Mouse (Mus musculus): Measurements from ENCODE around the gene Bank1. TPM values are rescaled to one million over a fixed set of nuclear protein-coding genes. Genes with fewer than 3 reads are reported as not detected.

Bank1 gene
- polyA plus RNA-seq, 1 experiment from 2014 or later: 1.8 TPM

DNA sequence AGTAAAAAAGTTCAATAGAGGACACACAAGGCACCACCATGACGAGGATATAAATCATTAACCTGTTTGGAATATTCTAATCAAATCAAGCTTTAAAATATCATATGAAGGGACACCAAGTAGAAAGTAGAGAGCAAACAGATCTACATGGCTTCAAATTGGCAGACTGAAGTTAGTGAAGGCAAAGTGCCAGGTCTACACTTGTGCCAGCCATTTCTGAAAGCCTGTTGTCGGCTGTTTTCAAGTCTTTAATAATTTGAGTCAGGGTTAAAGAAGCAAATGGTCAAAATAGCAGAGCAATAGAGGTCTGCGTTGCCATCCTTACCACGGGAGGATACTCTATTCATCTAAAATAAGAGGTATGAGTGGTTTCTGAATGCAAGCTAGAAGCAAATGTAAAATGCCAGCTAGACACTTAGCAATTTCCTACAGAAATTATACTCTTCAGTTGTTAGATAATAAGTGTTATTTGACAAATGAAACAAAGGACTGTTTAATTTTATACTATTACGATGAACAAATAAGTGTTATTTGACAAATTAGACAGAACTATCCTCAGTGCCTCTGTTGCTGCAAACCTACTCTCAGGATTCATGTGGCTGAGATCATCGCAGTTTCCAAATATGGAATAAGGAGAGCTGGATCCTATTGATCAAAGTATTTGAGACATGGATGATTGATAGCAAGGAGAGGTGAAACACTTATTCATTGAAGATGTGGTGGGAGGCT, 216.3 kb downstream of the Bank1 start:
- Histone ChIP-seq H3K27me3 (ENCODE audit: control insufficient read depth, insufficient read depth, low read length) (no peaks in the 10 kb centered on the region), H3K9ac (replicated peaks; ENCODE audit: low read depth, low read length) (no peak overlapping the region), H3K4me2 (replicated peaks; ENCODE audit: low read depth, low read length) (no peak overlapping the region), H3K4me1 (ENCODE audit: control insufficient read depth, insufficient read depth, low read length) (no peaks in the 10 kb centered on the region), H3K36me3 (ENCODE audit: control insufficient read depth, insufficient read depth, low read length) (no peaks in the 10 kb centered on the region), H3K4me3 (ENCODE audit: low read depth, low read length) (no peak overlapping the region), H3K27ac (ENCODE audit: low read length) (no peak overlapping the region), H3K9me3 (ENCODE audit: control insufficient read depth, low read depth, low read length) (no peaks in the 10 kb centered on the region)
- WGBS: 86% methylated on average over 6 of the region's 6 CpGs
- ATAC-seq (ENCODE audit: insufficient number of reproducible peaks, insufficient read depth, low FRiP score, low read depth): no peak

DNA sequence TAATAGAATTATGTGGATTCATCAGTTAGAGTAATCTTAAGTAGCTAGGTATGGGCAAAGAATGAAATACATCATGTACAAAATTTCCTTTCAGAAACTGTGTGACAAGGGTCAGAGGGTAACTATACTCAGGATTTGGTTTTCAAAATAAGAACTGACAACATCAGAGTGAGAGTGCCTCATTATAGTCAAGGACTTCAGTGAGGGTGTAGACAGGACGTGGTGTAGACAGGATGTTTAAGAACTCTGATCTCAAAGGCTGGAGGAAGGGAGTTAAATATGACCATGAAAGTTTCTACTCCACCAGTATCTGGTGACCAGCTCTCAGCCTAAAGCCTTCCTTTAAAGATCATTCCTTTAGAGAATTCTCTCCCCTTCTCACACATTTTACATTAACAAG, 219.4 kb downstream of the Bank1 start:
- Histone ChIP-seq H3K4me2 (replicated peaks; ENCODE audit: low read depth, low read length) (no peak overlapping the region), H3K27ac (ENCODE audit: low read length) (no peak overlapping the region), H3K4me3 (ENCODE audit: low read depth, low read length) (no peak overlapping the region), H3K9me3 (ENCODE audit: control insufficient read depth, low read depth, low read length) (no peaks in the 10 kb centered on the region), H3K4me1 (ENCODE audit: control insufficient read depth, insufficient read depth, low read length) (no peaks in the 10 kb centered on the region), H3K27me3 (ENCODE audit: control insufficient read depth, insufficient read depth, low read length) (no peaks in the 10 kb centered on the region), H3K36me3 (ENCODE audit: control insufficient read depth, insufficient read depth, low read length) (no peaks in the 10 kb centered on the region), H3K9ac (replicated peaks; ENCODE audit: low read depth, low read length) (no peak overlapping the region)
- ATAC-seq (ENCODE audit: insufficient number of reproducible peaks, insufficient read depth, low FRiP score, low read depth): no peak
- 44% methylated on average over 1 of the region's 1 CpGs for WGBS

DNA sequence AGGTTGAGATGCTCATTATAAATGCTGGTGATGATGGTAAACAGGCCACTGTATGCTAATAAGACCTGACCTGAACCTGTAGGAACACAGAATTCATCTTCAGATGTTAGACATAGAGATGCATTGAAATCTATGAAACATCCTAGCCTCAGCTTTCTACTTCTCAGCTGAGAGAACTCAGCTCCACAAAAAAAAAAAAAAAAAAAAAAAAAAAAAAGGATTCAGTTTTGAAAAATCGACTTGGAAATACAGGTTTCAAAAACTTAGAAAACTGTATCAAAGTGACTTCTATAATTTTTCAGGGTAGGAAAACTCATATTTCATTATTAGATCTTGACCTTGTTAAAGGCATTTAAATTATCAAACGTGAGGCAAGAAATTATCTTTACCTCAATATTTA, 222.5 kb downstream of the Bank1 start:
- 80% methylated on average over 2 of the region's 2 CpGs for WGBS
- no peak overlapping the region for H3K27ac ChIP-seq (ENCODE audit: low read length)
- no peaks in the 10 kb centered on the region for H3K27me3 ChIP-seq (ENCODE audit: control insufficient read depth, insufficient read depth, low read length)
- ATAC-seq (ENCODE audit: insufficient number of reproducible peaks, insufficient read depth, low FRiP score, low read depth): no peak
- H3K4me2 ChIP-seq (replicated peaks; ENCODE audit: low read depth, low read length): no peak overlapping the region
- H3K4me1 ChIP-seq (ENCODE audit: control insufficient read depth, insufficient read depth, low read length): no peaks in the 10 kb centered on the region
- no peaks in the 10 kb centered on the region for H3K36me3 ChIP-seq (ENCODE audit: control insufficient read depth, insufficient read depth, low read length)
- H3K4me3 ChIP-seq (ENCODE audit: low read depth, low read length): no peak overlapping the region
- H3K9me3 ChIP-seq (ENCODE audit: control insufficient read depth, low read depth, low read length): no peaks in the 10 kb centered on the region
- H3K9ac ChIP-seq (replicated peaks; ENCODE audit: low read depth, low read length): no peak overlapping the region

DNA sequence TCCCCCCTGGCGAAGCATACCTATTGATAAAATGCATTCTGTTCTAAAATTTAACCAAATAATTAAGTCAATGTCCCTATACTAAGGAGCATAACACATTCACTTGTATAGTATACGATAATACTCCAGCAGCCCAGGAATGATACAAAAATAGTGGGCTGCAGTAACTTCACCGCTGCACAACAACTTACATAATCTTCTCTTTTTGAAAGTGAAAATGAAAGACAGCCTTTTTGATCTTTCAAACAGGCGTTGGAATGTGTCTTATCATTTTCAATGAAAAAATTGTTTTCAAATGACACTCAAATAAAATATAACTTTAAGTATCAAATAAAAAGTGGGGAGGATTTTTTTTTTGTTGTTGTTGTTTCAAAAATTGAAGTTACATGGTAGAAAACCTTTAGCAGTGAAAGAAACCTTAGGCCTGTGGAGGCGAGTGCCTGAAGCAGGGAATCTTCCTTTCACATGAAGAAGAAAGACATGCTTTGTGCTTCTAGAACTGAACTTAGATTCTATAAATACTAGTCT, 224.8 kb downstream of the Bank1 start:
- 87% methylated on average over 5 of the region's 5 CpGs for WGBS

DNA sequence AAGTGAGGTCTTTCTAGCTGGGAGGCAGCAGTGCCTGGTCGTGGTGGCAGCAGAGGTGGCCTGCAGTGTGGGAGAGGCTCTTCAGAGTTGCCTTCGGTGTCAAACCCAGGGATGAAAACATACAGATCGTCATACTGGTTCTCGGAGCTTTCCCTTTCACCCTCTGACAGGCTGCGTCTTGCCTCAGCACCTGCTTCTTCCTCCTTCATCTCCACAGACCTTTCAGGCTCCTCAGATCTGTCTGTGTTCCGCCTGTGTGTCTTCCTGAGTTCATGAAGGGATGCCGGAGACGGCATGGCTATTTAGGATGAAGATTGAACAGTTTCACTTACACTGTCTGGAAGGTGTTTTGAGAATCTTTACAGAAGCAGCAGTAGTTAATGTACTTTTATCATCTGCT, 225.6 kb downstream of the Bank1 start:
- no peak overlapping the region for H3K4me3 ChIP-seq (ENCODE audit: low read depth, low read length)
- H3K9me3 ChIP-seq (ENCODE audit: control insufficient read depth, low read depth, low read length): no peaks in the 10 kb centered on the region
- 76% methylated on average over 8 of the region's 8 CpGs for WGBS
- H3K4me1 ChIP-seq (ENCODE audit: control insufficient read depth, insufficient read depth, low read length): no peaks in the 10 kb centered on the region
- H3K36me3 ChIP-seq (ENCODE audit: control insufficient read depth, insufficient read depth, low read length): no peaks in the 10 kb centered on the region
- no peak overlapping the region for H3K27ac ChIP-seq (ENCODE audit: low read length)
- H3K27me3 ChIP-seq (ENCODE audit: control insufficient read depth, insufficient read depth, low read length): no peaks in the 10 kb centered on the region
- no peak overlapping the region for H3K4me2 ChIP-seq (replicated peaks; ENCODE audit: low read depth, low read length)
- ATAC-seq (ENCODE audit: insufficient number of reproducible peaks, insufficient read depth, low FRiP score, low read depth): no peak
- H3K9ac ChIP-seq (replicated peaks; ENCODE audit: low read depth, low read length): no peak overlapping the region

More for the DNA sequence above, 224.8 kb downstream of the Bank1 start:
- Histone ChIP-seq H3K9ac (replicated peaks; ENCODE audit: low read depth, low read length) (no peak overlapping the region), H3K4me2 (replicated peaks; ENCODE audit: low read depth, low read length) (no peak overlapping the region), H3K27me3 (ENCODE audit: control insufficient read depth, insufficient read depth, low read length) (no peaks in the 10 kb centered on the region), H3K4me3 (ENCODE audit: low read depth, low read length) (no peak overlapping the region), H3K4me1 (ENCODE audit: control insufficient read depth, insufficient read depth, low read length) (no peaks in the 10 kb centered on the region), H3K36me3 (ENCODE audit: control insufficient read depth, insufficient read depth, low read length) (no peaks in the 10 kb centered on the region), H3K27ac (ENCODE audit: low read length) (no peak overlapping the region), H3K9me3 (ENCODE audit: control insufficient read depth, low read depth, low read length) (no peaks in the 10 kb centered on the region)
- no peak for ATAC-seq (ENCODE audit: insufficient number of reproducible peaks, insufficient read depth, low FRiP score, low read depth)

DNA sequence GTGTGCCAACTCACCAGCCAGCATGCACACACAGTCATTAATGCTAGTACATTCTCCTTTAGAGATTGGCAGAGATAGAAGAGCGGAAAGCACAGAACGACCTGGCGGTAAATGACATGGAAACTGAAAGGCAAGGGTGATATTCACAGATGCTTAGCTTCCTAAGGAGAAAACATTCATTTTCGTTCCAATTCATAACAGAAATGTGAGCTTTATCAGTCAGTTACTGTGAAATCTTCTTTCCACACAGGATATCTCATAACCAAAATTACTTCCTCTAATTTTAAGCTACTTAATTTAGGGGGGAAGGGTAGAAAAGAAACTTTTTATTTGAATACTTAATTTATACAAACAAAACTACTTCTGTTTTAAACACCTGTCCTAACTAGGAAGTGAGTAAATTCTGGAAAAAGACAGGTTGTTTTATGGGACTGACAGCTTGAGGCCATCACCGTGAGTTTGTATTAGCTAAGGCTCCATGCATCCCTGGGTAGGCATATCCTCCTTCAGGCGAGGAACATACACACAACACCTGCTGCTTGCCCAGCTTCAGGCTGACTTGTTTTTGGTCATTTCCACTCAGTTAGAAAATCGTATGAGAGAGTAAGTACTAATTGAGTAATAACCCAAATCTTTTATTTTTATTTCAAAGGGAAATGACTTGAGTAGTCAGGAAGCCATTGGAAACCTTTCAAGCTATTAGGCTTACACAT, 238.8 kb downstream of the Bank1 start:
- Histone ChIP-seq H3K9ac (replicated peaks; ENCODE audit: low read depth, low read length) (no peak overlapping the region), H3K4me3 (ENCODE audit: low read depth, low read length) (no peak overlapping the region), H3K36me3 (ENCODE audit: control insufficient read depth, insufficient read depth, low read length) (no peaks in the 10 kb centered on the region), H3K27me3 (ENCODE audit: control insufficient read depth, insufficient read depth, low read length) (no peaks in the 10 kb centered on the region), H3K27ac (ENCODE audit: low read length) (no peak overlapping the region), H3K4me1 (ENCODE audit: control insufficient read depth, insufficient read depth, low read length) (no peaks in the 10 kb centered on the region), H3K4me2 (replicated peaks; ENCODE audit: low read depth, low read length) (no peak overlapping the region), H3K9me3 (ENCODE audit: control insufficient read depth, low read depth, low read length) (no peaks in the 10 kb centered on the region)
- no peak for ATAC-seq (ENCODE audit: insufficient number of reproducible peaks, insufficient read depth, low FRiP score, low read depth)
- WGBS: 73% methylated on average over 7 of the region's 7 CpGs

DNA sequence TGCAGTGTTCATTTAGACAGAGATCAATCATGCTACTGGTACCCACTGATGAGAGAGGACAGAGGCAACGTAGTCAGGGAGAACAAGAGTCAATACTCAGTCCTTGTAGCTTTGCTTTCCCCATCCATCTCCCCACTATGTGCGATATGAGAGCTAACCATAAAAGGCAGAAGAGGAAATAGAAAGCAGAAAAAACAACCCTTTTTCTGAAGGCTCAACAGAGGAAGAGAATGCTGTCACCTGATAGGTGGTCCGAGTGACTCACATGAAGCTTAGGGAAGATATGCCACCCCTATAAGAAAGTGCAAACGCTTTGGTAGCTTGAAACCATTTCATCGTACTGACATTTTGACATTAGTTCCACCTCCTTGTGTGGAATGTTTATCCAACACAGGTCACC, 239.4 kb downstream of the Bank1 start:
- Histone ChIP-seq H3K4me1 (ENCODE audit: control insufficient read depth, insufficient read depth, low read length) (no peaks in the 10 kb centered on the region), H3K4me3 (ENCODE audit: low read depth, low read length) (no peak overlapping the region), H3K36me3 (ENCODE audit: control insufficient read depth, insufficient read depth, low read length) (no peaks in the 10 kb centered on the region), H3K9ac (replicated peaks; ENCODE audit: low read depth, low read length) (no peak overlapping the region), H3K27me3 (ENCODE audit: control insufficient read depth, insufficient read depth, low read length) (no peaks in the 10 kb centered on the region), H3K4me2 (replicated peaks; ENCODE audit: low read depth, low read length) (no peak overlapping the region), H3K9me3 (ENCODE audit: control insufficient read depth, low read depth, low read length) (no peaks in the 10 kb centered on the region), H3K27ac (ENCODE audit: low read length) (no peak overlapping the region)
- ATAC-seq (ENCODE audit: insufficient number of reproducible peaks, insufficient read depth, low FRiP score, low read depth): no peak
- 58% methylated on average over 5 of the region's 5 CpGs for WGBS

DNA sequence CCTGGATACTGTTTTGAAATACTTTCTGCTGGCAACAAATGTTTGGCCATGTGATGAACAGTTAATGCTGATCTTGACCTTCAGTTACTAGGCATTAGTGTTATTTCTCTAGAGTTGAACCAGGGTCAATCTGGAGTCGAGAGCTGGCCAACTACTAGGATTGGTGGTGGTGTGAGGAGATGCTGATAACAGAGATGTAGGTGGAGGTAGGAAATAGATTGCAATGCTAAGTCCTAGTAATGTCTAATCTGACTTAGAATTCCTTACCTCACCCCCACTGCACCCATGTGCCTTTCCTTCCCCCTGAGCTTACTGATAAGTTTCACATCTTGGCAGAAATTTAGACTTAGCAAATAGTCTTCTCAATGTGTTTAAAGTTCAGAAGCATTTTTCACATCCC, 240.8 kb downstream of the Bank1 start:
- H3K27ac ChIP-seq (ENCODE audit: low read length): no peak overlapping the region
- WGBS: 61% methylated on average over 1 of the region's 1 CpGs
- no peak overlapping the region for H3K4me2 ChIP-seq (replicated peaks; ENCODE audit: low read depth, low read length)
- H3K9ac ChIP-seq (replicated peaks; ENCODE audit: low read depth, low read length): no peak overlapping the region
- no peaks in the 10 kb centered on the region for H3K4me1 ChIP-seq (ENCODE audit: control insufficient read depth, insufficient read depth, low read length)
- no peak overlapping the region for H3K4me3 ChIP-seq (ENCODE audit: low read depth, low read length)
- no peaks in the 10 kb centered on the region for H3K36me3 ChIP-seq (ENCODE audit: control insufficient read depth, insufficient read depth, low read length)
- no peaks in the 10 kb centered on the region for H3K27me3 ChIP-seq (ENCODE audit: control insufficient read depth, insufficient read depth, low read length)
- no peak for ATAC-seq (ENCODE audit: insufficient number of reproducible peaks, insufficient read depth, low FRiP score, low read depth)
- no peaks in the 10 kb centered on the region for H3K9me3 ChIP-seq (ENCODE audit: control insufficient read depth, low read depth, low read length)

Measured in stomach, embryonic 14.5 days (tissue).